Mouse (Mus musculus) frontal cortex, postnatal 14 days (tissue): ENCODE measurements around the gene Fbxw11.

Experiments
- DNase-seq, 2 experiments: peaks; one replicate each; pipeline ENCODE4 v3.0.0; 2022; ENCODE audit warnings: low spot score in 2 of 2

Fbxw11 gene

DNA sequence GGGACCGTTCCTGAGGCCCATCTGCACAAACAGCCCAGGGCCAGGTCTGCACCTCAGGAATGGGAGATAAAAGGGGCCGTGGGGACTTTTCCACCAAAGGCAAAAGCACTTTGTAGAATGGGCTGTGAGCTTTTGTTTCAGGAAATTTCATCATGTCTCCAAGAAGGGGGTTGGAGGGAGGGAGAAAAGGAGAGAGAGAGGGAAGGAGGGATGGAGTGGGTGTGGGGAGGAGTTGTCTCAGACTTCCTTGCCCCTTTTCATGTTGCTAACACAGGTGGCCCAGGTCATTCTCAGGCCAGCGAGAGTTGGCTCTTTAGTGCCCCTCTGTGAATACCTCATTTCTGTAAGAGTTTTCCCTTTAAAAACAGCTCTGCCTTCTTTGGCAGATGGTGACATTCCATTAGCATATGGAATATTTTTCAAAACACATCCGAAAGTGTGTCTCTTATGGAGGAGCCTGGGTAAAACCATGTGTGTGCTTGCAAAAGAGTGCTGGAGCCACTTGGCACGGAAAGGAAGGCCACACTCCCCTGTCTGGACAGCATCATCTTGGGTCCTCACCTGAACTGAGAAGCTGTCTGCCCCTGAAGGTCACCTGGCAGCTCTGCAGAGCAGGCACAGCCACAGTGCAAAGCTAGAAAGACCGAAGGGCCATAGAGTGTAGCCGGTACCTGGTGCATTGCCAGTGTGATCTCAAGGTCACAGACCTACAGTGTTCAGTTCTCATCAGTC, 109.5 kb downstream of the Fbxw11 start:
- DNase-seq: no peak

DNA sequence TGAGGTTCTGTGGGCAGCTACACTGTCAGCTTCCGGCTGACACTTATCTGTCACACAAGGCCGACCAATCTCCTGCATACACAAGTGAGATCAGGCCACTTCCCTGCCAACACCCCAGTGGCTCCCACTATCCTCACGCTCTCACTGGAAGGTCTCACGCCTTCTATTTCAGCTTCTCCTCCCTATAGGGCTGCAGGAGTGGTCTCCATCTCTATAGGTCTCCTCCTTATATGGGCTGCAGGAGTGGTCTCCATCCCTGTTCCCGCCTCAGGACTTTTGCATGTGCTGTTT, 110.0 kb downstream of the Fbxw11 start:
- DNase-seq: no peak

DNA sequence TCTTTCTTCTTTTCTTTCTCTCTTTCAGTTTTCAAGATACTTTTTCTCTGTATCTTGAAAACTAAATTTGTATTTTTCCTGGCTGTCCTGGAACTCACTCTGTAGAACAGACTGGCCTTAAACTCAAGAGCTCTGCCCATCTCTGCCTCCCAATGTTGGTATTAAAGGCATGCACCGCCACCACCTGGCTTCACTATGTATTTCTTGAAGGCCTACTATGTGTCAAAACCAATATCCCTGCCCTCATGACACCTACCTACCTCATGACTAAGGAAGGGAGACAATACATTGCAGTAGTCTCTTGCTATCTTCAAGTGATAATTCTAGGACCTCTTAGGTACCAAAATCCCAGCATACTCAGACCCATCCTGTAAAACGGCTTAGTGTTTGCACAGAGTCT, 110.8 kb downstream of the Fbxw11 start:
- DNase-seq: no peak

DNA sequence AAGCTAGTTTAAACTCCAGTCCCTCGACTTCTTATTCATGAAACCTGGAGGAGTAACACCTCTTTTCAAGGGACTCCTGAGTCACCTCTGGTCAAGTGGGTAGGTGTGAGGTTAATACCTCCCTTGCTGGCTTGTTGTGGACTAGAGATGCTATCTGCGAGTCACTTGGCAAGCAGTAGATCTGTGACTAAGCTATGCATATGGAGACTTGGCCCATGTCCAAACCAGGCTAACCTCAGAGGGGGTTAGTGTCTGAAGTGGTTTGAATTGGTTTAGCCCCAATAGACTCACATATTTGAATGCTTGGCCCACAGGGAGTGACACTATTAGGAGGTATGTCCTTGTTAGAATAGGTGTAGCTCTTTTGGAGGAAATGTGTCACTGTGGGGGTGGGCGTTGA, 120.2 kb downstream of the Fbxw11 start:
- DNase-seq: no peak

DNA sequence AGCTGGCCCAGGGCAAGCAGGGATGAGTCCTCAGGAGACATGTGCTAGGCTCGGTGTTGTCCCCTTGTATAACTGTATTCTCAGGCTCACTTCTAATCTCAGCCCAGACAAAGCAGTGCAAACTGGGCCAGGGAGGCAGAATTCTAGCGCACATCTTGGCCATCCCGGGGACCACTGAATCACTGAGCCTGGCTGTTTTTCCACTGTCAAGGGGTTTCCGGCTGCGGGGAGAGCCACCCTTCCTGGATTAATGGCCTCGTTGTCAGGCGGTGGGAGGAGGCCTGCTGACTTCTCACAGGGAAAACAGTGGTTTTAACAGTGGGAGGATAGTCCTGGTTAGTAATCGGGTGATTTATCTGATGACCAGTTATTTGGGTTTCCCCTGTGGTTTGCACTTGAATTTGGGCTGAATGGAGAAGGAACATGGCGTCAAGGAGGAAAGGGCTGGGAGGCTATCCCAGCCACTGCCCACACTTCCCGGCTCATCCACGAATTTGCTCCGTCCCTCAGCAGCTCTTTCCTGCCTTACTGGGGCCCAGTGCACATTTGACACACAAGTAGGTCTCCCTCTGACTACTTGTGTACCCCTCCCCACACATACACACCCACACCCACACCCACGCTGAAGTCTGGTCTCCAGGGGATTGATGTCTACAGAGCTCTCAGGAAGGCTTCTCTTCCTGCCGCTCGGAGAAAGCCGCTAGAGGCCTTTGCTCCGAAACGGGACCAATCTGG, 125.1 kb downstream of the Fbxw11 start:
- no peak for DNase-seq

DNA sequence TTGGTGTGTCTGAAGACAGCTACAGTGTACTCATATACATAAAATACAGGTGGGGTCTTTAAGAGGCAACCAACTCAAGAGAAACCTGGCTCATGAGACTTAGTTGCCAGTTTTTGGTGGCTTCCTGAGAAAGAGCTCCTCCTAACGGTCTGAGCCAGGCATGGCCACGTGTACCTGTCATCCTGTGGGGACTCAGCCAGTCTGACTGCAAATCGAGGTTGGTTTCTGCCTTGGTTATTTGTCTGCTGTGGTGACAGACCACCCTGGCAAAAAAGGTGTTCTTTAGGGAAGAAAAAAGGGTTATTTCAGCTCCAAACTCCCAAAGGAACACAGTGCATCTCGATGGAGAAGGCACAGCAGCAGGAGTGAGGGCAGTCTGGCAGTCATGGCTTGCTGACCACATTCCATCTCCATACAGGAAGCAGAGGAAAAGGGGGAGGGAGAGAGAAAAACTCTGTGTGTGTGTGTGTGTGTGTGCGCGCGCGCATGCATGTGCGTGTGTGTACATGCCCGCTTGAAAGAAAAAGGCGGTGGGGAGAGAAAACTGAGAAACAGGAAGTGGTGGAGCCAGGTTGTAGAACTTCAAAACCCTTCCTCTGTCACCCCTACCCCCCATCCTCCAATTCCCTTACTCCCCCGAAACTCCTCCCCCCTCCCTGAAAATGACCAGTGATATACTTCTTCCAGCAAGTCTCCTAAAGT, 126.3 kb downstream of the Fbxw11 start:
- DNase-seq: no peak

DNA sequence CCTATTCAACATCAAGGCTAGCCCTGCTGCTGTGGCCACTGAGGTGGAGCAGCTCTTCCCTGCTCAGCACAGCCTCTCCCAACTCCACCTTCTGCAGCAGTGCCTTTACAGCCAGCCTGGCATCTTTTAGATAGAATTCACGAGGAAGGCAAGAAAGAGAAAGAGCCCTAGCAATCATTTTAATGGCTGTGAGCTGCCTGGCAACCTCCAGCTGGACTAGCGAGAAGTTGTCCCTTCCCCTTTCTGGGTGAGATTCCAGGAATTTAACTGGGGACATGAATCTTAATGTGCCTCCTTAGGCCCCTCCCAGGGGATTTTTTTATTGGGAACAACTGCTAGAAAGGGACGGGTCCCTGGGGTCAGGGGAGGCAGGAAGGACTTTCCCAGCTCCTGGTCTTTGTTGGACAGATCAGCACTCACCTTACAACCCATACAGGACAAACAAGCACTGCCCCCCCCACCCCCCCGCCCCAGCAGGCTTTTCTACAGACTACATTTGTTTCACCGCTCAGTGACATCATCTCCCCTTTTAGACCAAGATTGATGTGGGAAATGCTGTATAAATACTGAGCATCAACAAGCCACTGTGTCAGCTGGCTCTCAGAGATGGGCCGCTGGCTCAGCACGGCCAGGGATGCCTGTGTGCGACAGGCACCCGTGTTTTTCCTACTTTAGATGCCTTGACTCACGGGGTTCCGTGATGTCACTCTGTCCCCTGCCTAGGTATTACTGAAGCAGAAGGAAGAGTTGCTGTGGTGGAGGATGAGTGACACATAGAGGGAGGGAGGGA, 138.4 kb downstream of the Fbxw11 start:
- no peak for DNase-seq

DNA sequence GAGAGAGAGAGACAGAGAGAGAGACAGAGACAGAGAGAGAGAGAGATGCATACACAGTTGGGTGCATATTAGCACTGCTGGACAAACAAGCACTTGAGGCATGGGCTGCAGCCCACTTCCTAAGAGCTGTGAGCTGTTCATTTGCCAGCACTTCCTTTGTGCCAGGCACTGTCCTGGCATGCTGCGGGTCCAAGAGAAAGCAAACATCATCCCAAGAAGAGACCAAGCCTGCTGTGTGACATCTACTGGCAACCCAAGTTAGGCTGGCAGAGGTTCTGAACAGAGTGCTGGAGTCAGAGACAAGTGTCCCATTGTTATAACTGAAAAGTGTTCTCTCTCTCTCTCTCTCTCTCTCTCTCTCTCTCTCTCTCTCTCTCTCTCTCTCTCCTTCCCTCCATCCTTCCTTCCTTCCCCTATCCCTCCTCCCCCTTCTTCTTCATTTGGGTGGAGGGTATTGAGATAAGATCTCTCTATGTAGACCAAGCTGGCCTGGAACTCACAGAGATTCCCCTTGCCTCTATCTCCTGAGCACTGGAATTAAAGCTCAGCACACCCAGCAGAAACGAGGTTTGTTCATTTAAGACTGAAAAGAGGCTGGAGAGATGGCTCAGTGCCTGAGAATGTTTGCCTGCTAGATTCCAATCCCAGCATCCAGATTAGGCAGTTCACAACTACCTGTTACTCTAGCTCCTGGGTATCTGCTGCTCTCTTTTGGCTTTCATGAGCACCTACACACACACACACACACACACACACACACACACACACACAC, 139.3 kb downstream of the Fbxw11 start:
- DNase-seq: peak in 1 of 2 experiments; percentile 42

DNA sequence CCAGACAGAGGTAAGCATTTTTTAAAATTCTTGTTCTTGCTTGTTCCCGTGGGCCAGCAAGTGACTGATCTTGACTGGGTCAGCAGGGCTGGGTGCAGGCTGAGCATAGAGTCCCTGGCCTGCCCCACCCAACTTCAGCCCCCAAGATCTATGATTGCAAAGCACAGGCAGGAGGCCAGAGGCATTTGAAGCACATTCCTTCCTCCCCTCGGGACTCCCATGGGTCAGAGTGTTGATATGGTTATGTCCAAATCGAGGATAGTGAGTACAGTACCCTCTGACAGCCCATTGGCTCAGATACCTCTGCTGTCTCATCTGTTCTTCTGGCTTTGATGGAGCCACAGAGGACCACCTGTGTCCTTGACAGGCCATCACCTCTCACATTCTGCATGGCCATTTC, 140.2 kb downstream of the Fbxw11 start:
- DNase-seq: no peak

DNA sequence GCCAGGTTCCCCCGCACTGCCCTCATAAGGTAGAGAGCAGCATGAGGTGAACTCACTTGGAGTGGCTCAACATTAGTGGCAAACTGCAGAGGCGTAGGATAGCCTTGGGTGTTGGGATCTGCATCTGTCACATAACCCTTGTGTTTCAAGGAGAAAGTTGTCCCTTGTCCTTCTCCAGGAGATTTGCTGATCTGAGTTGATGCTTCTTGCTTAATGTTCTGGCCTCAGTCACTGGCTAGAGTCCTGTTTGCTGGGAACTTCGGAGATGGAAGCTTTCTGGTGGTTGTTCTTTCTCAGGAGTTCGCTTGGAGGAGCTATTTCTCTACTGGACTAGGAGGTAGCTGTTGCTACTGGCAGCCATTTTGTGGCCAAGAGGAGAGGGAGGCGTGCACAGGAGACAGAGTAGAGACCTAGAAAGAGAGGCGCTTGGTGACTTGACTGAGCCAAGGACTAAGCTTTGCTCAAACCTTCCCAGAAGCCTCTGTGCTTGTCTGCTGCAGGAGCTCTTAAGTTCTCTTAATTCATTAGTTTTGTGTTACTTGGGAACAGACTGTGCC, 143.1 kb downstream of the Fbxw11 start:
- DNase-seq: no peak

DNA sequence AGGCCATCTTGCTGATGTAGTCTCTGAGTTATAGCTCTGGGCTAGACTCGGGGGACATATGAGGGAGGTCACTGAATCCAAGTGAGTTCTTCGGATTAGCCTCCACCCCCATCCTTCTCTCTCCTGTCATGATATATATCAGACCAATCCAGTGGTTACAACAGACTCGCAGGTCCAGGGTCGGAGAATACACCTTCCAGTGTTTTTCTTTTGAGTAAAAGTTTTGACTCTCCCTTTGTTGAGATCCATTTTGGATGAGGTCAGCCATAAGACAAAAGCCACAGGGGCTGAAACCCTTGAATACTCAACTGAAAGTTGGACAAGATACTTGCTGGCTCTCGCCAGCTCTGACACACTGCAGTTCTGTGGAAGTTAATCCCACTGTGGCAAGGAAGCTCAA, 143.7 kb downstream of the Fbxw11 start:
- DNase-seq: no peak

DNA sequence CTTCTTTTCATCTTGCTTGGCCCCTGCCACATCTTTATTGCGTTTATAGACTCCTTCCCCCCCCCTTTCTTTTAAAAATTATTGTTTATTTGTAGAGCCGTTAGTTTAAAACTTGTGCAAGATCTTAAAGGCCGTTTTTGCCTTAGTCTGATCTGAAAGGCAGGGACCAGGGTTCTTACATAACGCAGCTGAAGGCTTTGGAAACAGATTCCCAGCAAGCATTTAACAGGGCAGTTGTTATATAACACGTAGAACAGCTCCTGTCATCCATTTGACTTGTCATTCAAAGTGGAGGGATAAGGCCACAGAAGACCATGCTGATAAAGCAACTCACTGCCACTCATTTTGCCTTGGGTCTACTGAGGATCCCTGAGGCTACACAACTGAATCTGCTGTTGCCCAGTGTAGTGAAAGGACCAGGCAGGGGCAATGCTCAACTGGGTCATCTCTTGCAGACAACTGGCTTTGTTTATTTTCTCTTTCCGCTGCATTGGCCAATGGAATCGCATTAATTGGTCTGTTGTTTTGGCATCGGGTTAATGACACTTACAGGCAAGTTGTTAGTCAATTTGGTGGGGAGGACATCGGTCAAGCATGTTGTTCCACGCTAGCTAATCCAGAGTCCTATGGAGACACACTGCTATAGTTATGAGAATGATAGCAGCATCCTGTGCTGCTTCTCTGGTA, 152.4 kb downstream of the Fbxw11 start:
- no peak for DNase-seq
